Mouse (Mus musculus): ENCODE data around the gene Zfp536. TPM values are rescaled to one million over a fixed set of nuclear protein-coding genes. Genes with fewer than 3 reads are reported as not detected.

The Zfp536 gene
- total and polyA plus RNA-seq, 3 experiments = not detected

DNA sequence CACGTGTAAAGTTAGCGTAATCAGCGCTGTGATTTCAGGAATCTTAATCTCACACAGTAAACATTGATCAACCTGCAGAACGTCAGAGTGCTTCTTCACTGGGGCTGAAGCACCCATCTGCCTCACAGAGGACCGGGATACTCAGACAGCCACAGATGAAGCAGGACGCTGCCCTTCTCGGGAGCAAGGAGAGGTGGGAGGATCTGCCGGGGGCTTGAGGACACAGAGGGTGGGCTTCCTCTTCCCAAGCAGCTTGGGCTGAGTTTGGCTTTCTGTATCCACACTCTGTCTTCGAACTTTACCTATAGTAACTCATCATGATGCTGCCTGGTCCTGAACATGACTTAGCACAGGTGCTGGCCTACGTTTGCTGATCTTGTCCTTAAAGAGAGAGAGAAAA, 40.2 kb upstream of the Zfp536 start:
- Histone ChIP-seq H3K27ac (ENCODE audit: insufficient read depth, low read depth) (no peak overlapping the region), H3K9me3 (replicated peaks; ENCODE audit: low read length) (peaks cover 74% of the 10 kb centered on the region), H3K4me3 (replicated peaks in 1 of 3; ENCODE audit: low read depth in 2 of 3, low read length in 2 of 3, poor library complexity in 1 of 3) (no peak overlapping the region), H3K36me3 (replicated peaks in 1 of 2; ENCODE audit: control insufficient read depth in 1 of 2, insufficient read depth in 1 of 2, low read length in 1 of 2) (no peaks in the 10 kb centered on the region), H3K27me3 (replicated peaks) (no peaks in the 10 kb centered on the region), H3K9ac (ENCODE audit: insufficient read depth, low read depth) (no peak overlapping the region), H3K79me2 (replicated peaks; ENCODE audit: control insufficient read depth, extremely low read depth, insufficient read depth, poor library complexity, severe bottlenecking) (no peaks in the 10 kb centered on the region), H3K4me1 (ENCODE audit: control insufficient read depth in 1 of 2, insufficient read depth in 2 of 2) (no peaks in the 10 kb centered on the region), H3K4me2 (ENCODE audit: insufficient read depth, low read depth, poor library complexity, severe bottlenecking) (no peak overlapping the region)
- no peak for DNase-seq (ENCODE audit: extremely low read depth)
- dilution Hi-C loops (cut with MboI; ENCODE audit: extremely low pct_ligation_motif_present, extremely low pct_unique_long_range_greater_than_20kb, low sequenced_read_pairs) = no loop called here
- in situ Hi-C loops (cut with MboI; ENCODE audit: low pct_ligation_motif_present, low pct_unique_long_range_greater_than_20kb, low sequenced_read_pairs) = no loop called here
- no peak for TF ChIP-seq HCFC1 (IDR thresholded peaks at IDR 0.05; ENCODE audit: low read depth, low read length)
- TF ChIP-seq BHLHE40 (IDR thresholded peaks at IDR 0.05; ENCODE audit: low read depth, low read length) = no peak
- no peak for TF ChIP-seq POLR2AphosphoS2 (IDR thresholded peaks at IDR 0.05; ENCODE audit: low read depth, low read length)
- no peak for TF ChIP-seq GABPA (IDR thresholded peaks at IDR 0.05; ENCODE audit: insufficient replicate concordance, low read depth, low read length)
- no peak for TF ChIP-seq USF2 (conservative IDR thresholded peaks at IDR 0.05; ENCODE audit: low read depth, low read length)
- no peak for TF ChIP-seq NRF1 (IDR thresholded peaks at IDR 0.05; ENCODE audit: low read depth, low read length)
- TF ChIP-seq ZC3H11A (IDR thresholded peaks at IDR 0.05; ENCODE audit: low read depth, low read length) = no peak
- no peak for TF ChIP-seq MAX (IDR thresholded peaks at IDR 0.05; ENCODE audit: low read length)
- no peak for TF ChIP-seq SMC3 (IDR thresholded peaks at IDR 0.05; ENCODE audit: low read depth, low read length)
- TF ChIP-seq USF1 (IDR thresholded peaks at IDR 0.05; ENCODE audit: low read depth, low read length) = no peak
- TF ChIP-seq SIN3A (IDR thresholded peaks at IDR 0.05; ENCODE audit: low read length) = no peak
- TF ChIP-seq MAFK (IDR thresholded peaks at IDR 0.05; ENCODE audit: insufficient replicate concordance, low read length) = no peak
- TF ChIP-seq MAZ (IDR thresholded peaks at IDR 0.05; ENCODE audit: low read depth, low read length) = no peak
- TF ChIP-seq TBP (conservative IDR thresholded peaks at IDR 0.05; ENCODE audit: low read depth, low read length) = no peak
- TF ChIP-seq NELFE (IDR thresholded peaks at IDR 0.05; ENCODE audit: low read depth, low read length) = no peak
- TF ChIP-seq ELF1 (IDR thresholded peaks at IDR 0.05; ENCODE audit: low read depth, low read length) = no peak

DNA sequence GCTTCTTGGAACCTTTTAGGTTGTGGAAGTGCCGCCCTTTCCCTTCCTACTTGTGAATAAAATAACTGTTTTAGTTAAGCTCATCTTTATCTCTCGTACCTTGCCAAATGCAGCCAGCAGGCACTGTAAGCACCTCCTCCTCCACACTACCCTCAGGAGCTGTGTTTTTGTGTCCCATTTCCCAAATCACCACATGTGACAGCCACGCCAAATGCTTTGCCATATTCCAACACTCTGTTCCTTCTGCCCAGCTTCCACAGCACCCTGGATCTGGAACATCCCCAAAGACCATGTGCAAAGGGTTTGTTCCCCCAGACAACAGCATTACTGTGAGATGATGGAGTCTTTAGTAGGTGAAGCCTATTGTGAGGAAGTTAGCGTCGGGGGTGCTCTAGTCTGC, 36.5 kb upstream of the Zfp536 start:
- in situ Hi-C loops (cut with MboI; ENCODE audit: low pct_ligation_motif_present, low pct_unique_long_range_greater_than_20kb, low sequenced_read_pairs) = no loop called here
- Histone ChIP-seq H3K9me3 (replicated peaks; ENCODE audit: low read length) (peaks cover 66% of the 10 kb centered on the region), H3K4me3 (replicated peaks in 1 of 3; ENCODE audit: low read depth in 2 of 3, low read length in 2 of 3, poor library complexity in 1 of 3) (no peak overlapping the region), H3K79me2 (replicated peaks; ENCODE audit: control insufficient read depth, extremely low read depth, insufficient read depth, poor library complexity, severe bottlenecking) (no peaks in the 10 kb centered on the region), H3K36me3 (replicated peaks in 1 of 2; ENCODE audit: control insufficient read depth in 1 of 2, insufficient read depth in 1 of 2, low read length in 1 of 2) (no peaks in the 10 kb centered on the region), H3K27ac (ENCODE audit: insufficient read depth, low read depth) (no peak overlapping the region), H3K9ac (ENCODE audit: insufficient read depth, low read depth) (no peak overlapping the region), H3K27me3 (replicated peaks) (no peaks in the 10 kb centered on the region), H3K4me2 (ENCODE audit: insufficient read depth, low read depth, poor library complexity, severe bottlenecking) (no peak overlapping the region), H3K4me1 (ENCODE audit: control insufficient read depth in 1 of 2, insufficient read depth in 2 of 2) (no peaks in the 10 kb centered on the region)
- DNase-seq (ENCODE audit: extremely low read depth) = no peak
- dilution Hi-C loops (cut with MboI; ENCODE audit: extremely low pct_ligation_motif_present, extremely low pct_unique_long_range_greater_than_20kb, low sequenced_read_pairs) = no loop called here
- TF ChIP-seq RCOR1 (conservative IDR thresholded peaks at IDR 0.05; ENCODE audit: low read depth, low read length) (no peak), IRF4 (IDR thresholded peaks at IDR 0.05; ENCODE audit: low read depth, low read length) (no peak), CHD2 (IDR thresholded peaks at IDR 0.05; ENCODE audit: low read length) (no peak), UBTF (IDR thresholded peaks at IDR 0.05; ENCODE audit: low read depth, low read length) (no peak), ELF1 (IDR thresholded peaks at IDR 0.05; ENCODE audit: low read depth, low read length) (no peak), JUN (IDR thresholded peaks at IDR 0.05; ENCODE audit: insufficient read depth, low read depth, low read length) (no peak), CHD1 (IDR thresholded peaks at IDR 0.05; ENCODE audit: low read depth, low read length) (no peak), NELFE (IDR thresholded peaks at IDR 0.05; ENCODE audit: low read depth, low read length) (no peak), CTCF (conservative IDR thresholded peaks at IDR 0.05 in 1 of 2, IDR thresholded peaks at IDR 0.05 in 1 of 2; ENCODE audit: low read depth in 2 of 2, low read length in 2 of 2) (no peak), MAFK (IDR thresholded peaks at IDR 0.05; ENCODE audit: insufficient replicate concordance, low read length) (no peak), POLR2A (IDR thresholded peaks at IDR 0.05; ENCODE audit: low read depth, low read length) (no peak), TBP (conservative IDR thresholded peaks at IDR 0.05; ENCODE audit: low read depth, low read length) (no peak), MAZ (IDR thresholded peaks at IDR 0.05; ENCODE audit: low read depth, low read length) (no peak), GABPA (IDR thresholded peaks at IDR 0.05; ENCODE audit: insufficient replicate concordance, low read depth, low read length) (no peak), POLR2AphosphoS2 (IDR thresholded peaks at IDR 0.05; ENCODE audit: low read depth, low read length) (no peak), TCF12 (IDR thresholded peaks at IDR 0.05; ENCODE audit: low read depth, low read length) (no peak), HCFC1 (IDR thresholded peaks at IDR 0.05; ENCODE audit: low read depth, low read length) (no peak), MYC (IDR thresholded peaks at IDR 0.05; ENCODE audit: low read depth, low read length) (no peak), ZKSCAN1 (IDR thresholded peaks at IDR 0.05; ENCODE audit: borderline replicate concordance, low read depth, low read length) (no peak), ZNF384 (IDR thresholded peaks at IDR 0.05; ENCODE audit: low read depth, low read length) (no peak)

Measured in CH12.LX (cell line).